Mouse (Mus musculus): ENCODE data around the gene Rptor. TPM values are rescaled to one million over a fixed set of nuclear protein-coding genes. Genes with fewer than 3 reads are reported as not detected.

The Rptor gene
- polyA plus RNA-seq, 1 experiment from 2014 or later = 10.6 TPM

GRCm38 (mm10) chr11:119572316-119573010, 30.2 kb upstream of the Rptor start:
- H3K27ac ChIP-seq = peak overlapping the region; percentile 61
- no peak overlapping the region for H3K9ac ChIP-seq
- H3K4me2 ChIP-seq = no peak overlapping the region
- H3K36me3 ChIP-seq = no peaks in the 10 kb centered on the region
- H3K9me3 ChIP-seq = no peaks in the 10 kb centered on the region
- peaks cover 5% of the 10 kb centered on the region; the same call in 1 of the 2 replicates for H3K27me3 ChIP-seq
- no peak overlapping the region for H3K4me3 ChIP-seq
- 0 out of 2 replicates have a peak, but pooled peaks have one; percentile 10 for ATAC-seq (ENCODE audit: low FRiP score)
- H3K4me1 ChIP-seq (replicated peaks) = peaks cover 19% of the 10 kb centered on the region
- 43% methylated on average over 15 of the region's 15 CpGs for WGBS

- WGBS = 11% methylated on average over 4 of the region's 4 CpGs
- no peak overlapping the region for H3K4me3 ChIP-seq
- no peak for ATAC-seq (ENCODE audit: low FRiP score)
- H3K4me2 ChIP-seq = no peak overlapping the region
- H3K36me3 ChIP-seq = no peaks in the 10 kb centered on the region
- peaks cover 19% of the 10 kb centered on the region for H3K4me1 ChIP-seq (replicated peaks)
- no peaks in the 10 kb centered on the region for H3K9me3 ChIP-seq
- 0 out of 2 replicates have a peak overlapping the region, but pooled peaks have one; percentile 39 for H3K9ac ChIP-seq
- peak overlapping the region; percentile 15; the same call in 1 of the 2 replicates for H3K27ac ChIP-seq
- 0 out of 2 replicates have a peak, but pooled peaks cover 3% of the 10 kb centered on the region for H3K27me3 ChIP-seq
These were observed 25.9 kb upstream of the Rptor start for GRCm38 (mm10) chr11:119576855-119577254.

GRCm38 (mm10) chr11:119577721-119578120, 25.0 kb upstream of the Rptor start:
- Histone ChIP-seq H3K27me3 (0 out of 2 replicates have a peak, but pooled peaks cover 3% of the 10 kb centered on the region), H3K36me3 (no peaks in the 10 kb centered on the region), H3K27ac (no peak overlapping the region), H3K9me3 (no peaks in the 10 kb centered on the region), H3K9ac (no peak overlapping the region), H3K4me3 (no peak overlapping the region), H3K4me2 (no peak overlapping the region), H3K4me1 (replicated peaks) (peaks cover 13% of the 10 kb centered on the region)
- 93% methylated on average over 2 of the region's 2 CpGs for WGBS
- ATAC-seq (ENCODE audit: low FRiP score) = no peak

- H3K9me3 ChIP-seq = no peaks in the 10 kb centered on the region
- H3K4me1 ChIP-seq (replicated peaks) = peaks cover 12% of the 10 kb centered on the region
- no peak for ATAC-seq (ENCODE audit: low FRiP score)
- H3K4me3 ChIP-seq = no peak overlapping the region
- H3K9ac ChIP-seq = no peak overlapping the region
- no peak overlapping the region for H3K4me2 ChIP-seq
- H3K27ac ChIP-seq = no peak overlapping the region
- H3K36me3 ChIP-seq = no peaks in the 10 kb centered on the region
- 76% methylated on average over 4 of the region's 4 CpGs for WGBS
- H3K27me3 ChIP-seq = 0 out of 2 replicates have a peak, but pooled peaks cover 2% of the 10 kb centered on the region
These were observed 16.2 kb upstream of the Rptor start for GRCm38 (mm10) chr11:119586511-119586910.

DNA sequence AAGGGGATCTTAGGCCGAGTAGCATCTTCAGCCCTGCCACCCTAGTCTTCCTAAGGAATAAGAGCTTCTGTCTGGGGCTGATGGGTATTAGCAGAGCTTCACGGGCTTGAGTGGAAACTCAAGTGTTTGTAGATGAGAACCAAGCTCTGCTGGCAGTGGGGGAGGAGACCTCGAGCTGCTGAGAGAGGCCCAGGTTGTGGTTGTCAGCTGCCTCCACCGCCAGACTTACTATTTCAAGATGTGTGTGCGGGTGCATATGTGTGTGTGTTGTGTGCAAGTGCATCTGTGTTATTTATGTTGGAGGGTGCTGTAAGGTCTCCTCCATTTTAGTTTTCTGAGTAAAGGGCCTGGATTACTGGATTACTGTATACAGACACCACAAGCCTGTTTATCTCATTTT, 15.6 kb upstream of the Rptor start:
- peaks cover 12% of the 10 kb centered on the region for H3K4me1 ChIP-seq (replicated peaks)
- ATAC-seq (ENCODE audit: low FRiP score) = no peak
- H3K4me3 ChIP-seq = no peak overlapping the region
- no peak overlapping the region for H3K4me2 ChIP-seq
- H3K9me3 ChIP-seq = no peaks in the 10 kb centered on the region
- no peak overlapping the region for H3K9ac ChIP-seq
- 69% methylated on average over 5 of the region's 5 CpGs for WGBS
- H3K27me3 ChIP-seq = 0 out of 2 replicates have a peak, but pooled peaks cover 2% of the 10 kb centered on the region
- no peak overlapping the region for H3K27ac ChIP-seq
- no peaks in the 10 kb centered on the region for H3K36me3 ChIP-seq

DNA sequence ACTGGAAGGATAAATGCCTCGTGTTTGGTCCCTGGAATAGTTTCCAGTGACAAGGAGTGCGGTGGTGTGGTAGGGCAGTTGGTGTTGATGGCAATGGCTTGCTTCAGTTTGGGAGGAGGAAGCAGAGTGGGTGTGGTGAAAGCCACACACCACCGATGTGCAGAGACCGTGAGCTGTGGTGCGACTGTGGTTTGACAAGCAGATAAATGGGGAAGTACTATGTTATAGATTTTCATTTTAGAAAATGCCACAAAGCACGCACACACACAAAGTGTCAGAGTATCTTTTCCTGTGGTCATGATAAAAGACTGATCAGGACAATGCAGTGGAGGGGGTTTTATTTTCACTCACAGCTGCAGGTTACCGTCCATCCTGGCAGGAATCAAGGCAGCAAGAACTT, 13.5 kb upstream of the Rptor start:
- Histone ChIP-seq H3K4me2 (no peak overlapping the region), H3K27ac (no peak overlapping the region), H3K4me1 (replicated peaks) (peaks cover 19% of the 10 kb centered on the region), H3K36me3 (no peaks in the 10 kb centered on the region), H3K9me3 (no peaks in the 10 kb centered on the region), H3K4me3 (no peak overlapping the region), H3K9ac (no peak overlapping the region), H3K27me3 (0 out of 2 replicates have a peak, but pooled peaks cover 2% of the 10 kb centered on the region)
- no peak for ATAC-seq (ENCODE audit: low FRiP score)
- WGBS = 87% methylated on average over 7 of the region's 7 CpGs

- Histone ChIP-seq H3K4me1 (replicated peaks) (peaks cover 6% of the 10 kb centered on the region), H3K27me3 (0 out of 2 replicates have a peak, but pooled peaks cover 7% of the 10 kb centered on the region), H3K4me3 (no peak overlapping the region), H3K36me3 (no peaks in the 10 kb centered on the region), H3K9ac (no peak overlapping the region), H3K4me2 (no peak overlapping the region), H3K27ac (no peak overlapping the region), H3K9me3 (no peaks in the 10 kb centered on the region)
- 38% methylated on average over 3 of the region's 3 CpGs for WGBS
- no peak for ATAC-seq (ENCODE audit: low FRiP score)
These were observed 8.7 kb upstream of the Rptor start for GRCm38 (mm10) chr11:119593966-119594365.

- Histone ChIP-seq H3K9me3 (no peaks in the 10 kb centered on the region), H3K27ac (no peak overlapping the region), H3K4me1 (replicated peaks) (peaks cover 4% of the 10 kb centered on the region), H3K9ac (no peak overlapping the region; the same call in 1 of the 2 replicates), H3K4me2 (no peak overlapping the region), H3K4me3 (no peak overlapping the region), H3K36me3 (no peaks in the 10 kb centered on the region), H3K27me3 (0 out of 2 replicates have a peak, but pooled peaks cover 4% of the 10 kb centered on the region)
- WGBS = 58% methylated on average over 3 of the region's 3 CpGs
- ATAC-seq (ENCODE audit: low FRiP score) = no peak
These were observed 3.8 kb upstream of the Rptor start for GRCm38 (mm10) chr11:119598856-119599255.

DNA sequence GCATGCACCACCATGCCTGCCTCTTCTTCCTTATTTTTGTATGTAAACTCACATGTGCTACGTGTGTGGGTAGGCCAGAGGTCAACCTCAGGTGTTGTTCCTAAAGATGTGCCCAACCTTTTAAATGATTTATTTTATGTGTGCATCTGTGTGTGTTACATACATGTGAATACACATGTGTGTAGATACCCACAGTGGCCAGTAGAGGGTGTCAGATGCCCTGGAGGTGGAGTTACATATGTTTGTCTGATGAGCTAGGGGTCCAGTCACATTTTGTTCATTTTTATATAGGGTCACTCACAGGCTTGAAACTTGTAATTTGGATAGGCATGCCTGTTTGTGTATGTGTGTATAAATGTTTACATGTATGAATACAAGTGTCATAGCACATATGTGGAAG, 2.4 kb upstream of the Rptor start:
- Histone ChIP-seq H3K27ac (no peak overlapping the region), H3K27me3 (no peaks in the 10 kb centered on the region), H3K4me3 (no peak overlapping the region), H3K9ac (no peak overlapping the region), H3K36me3 (no peaks in the 10 kb centered on the region), H3K4me1 (replicated peaks) (peaks cover 11% of the 10 kb centered on the region), H3K9me3 (no peaks in the 10 kb centered on the region), H3K4me2 (no peak overlapping the region)
- no peak for ATAC-seq (ENCODE audit: low FRiP score)
- 92% methylated on average over 1 of the region's 1 CpGs for WGBS

DNA sequence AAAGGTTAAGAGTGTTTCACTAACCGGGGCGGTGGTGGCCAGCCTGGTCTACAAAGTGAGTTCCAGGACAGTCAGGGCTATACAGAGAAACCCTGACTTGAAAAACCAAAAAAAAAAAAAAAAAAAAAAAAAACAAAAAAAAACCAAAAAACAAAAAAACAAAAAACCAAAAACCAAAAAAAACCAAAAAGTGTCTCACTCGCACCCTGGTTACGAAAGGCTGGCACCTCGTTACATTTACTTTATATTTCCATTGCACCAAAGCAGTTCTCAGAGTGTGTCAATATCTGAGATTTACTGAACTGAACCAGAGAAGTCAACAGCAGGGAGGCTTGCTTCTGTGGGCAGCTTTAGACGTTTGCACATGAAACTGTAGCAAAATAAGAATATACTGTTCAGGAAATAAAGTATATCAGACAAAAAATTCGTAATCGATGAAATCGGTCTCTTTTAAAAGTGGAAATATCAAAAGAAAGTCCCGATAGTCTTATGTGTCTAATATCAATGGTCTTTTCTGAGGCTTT, 466 bp upstream of the Rptor start:
- Histone ChIP-seq H3K4me1 (replicated peaks) (peaks cover 11% of the 10 kb centered on the region), H3K27me3 (no peaks in the 10 kb centered on the region), H3K27ac (peak overlapping the region; percentile 76), H3K9me3 (no peaks in the 10 kb centered on the region), H3K36me3 (peaks cover under 1% of the 10 kb centered on the region; the same call in 1 of the 2 replicates), H3K9ac (no peak overlapping the region), H3K4me3 (peak overlapping the region; percentile 99), H3K4me2 (peak overlapping the region; percentile 83)
- no peak for ATAC-seq (ENCODE audit: low FRiP score)
- WGBS = 36% methylated on average over 10 of the region's 10 CpGs

- under 1% methylated on average over 30 of the region's 30 CpGs for WGBS
- H3K4me3 ChIP-seq = peak overlapping the region; percentile 99
- no peak; the same call in 1 of the 2 replicates for ATAC-seq (ENCODE audit: low FRiP score)
- H3K27ac ChIP-seq = peak overlapping the region; percentile 93
- peaks cover 7% of the 10 kb centered on the region for H3K36me3 ChIP-seq
- H3K4me2 ChIP-seq = peak overlapping the region; percentile 83
- H3K4me1 ChIP-seq (replicated peaks) = peaks cover 11% of the 10 kb centered on the region
- peak overlapping the region; percentile 96 for H3K9ac ChIP-seq
- H3K27me3 ChIP-seq = no peaks in the 10 kb centered on the region
- no peaks in the 10 kb centered on the region for H3K9me3 ChIP-seq
These were observed 811 bp downstream of the Rptor start for GRCm38 (mm10) chr11:119603527-119603905.

DNA sequence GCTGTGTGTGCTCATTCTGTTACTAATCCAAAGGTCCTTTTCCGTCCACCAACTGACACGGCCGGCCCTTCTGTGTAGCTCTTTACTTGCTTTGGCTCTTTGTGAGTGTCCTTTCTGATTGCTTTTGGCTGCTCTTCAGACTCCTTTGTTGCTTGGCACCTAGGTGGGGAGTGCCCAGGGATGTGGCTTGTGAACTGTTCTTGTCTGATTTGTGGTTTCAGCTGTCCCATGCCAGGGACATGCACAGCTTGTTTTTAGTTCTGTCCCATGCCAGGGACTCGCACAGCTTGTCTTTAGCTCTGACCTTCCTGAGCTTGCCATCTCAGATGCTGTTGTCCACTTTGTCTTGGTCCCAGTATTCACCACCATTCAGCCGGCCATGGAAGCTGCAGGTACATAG, 4.8 kb downstream of the Rptor start:
- peaks cover 11% of the 10 kb centered on the region for H3K4me1 ChIP-seq (replicated peaks)
- WGBS = 96% methylated on average over 5 of the region's 5 CpGs

More for the DNA sequence above, 4.8 kb downstream of the Rptor start:
- Histone ChIP-seq H3K4me2 (no peak overlapping the region), H3K36me3 (peaks cover 7% of the 10 kb centered on the region), H3K9ac (no peak overlapping the region), H3K27me3 (no peaks in the 10 kb centered on the region), H3K27ac (no peak overlapping the region), H3K4me3 (no peak overlapping the region), H3K9me3 (no peaks in the 10 kb centered on the region)
- ATAC-seq (ENCODE audit: low FRiP score) = no peak

Data from hindbrain, embryonic 13.5 days (tissue).